Mouse (Mus musculus) forebrain, embryonic 14.5 days (tissue): Measurements from ENCODE around the gene Rptor. TPM values are rescaled to one million over a fixed set of nuclear protein-coding genes. Genes with fewer than 3 reads are reported as not detected.

Source experiments
- ATAC-seq: fragments of 200-750 bp; cut with Nextera tagmentation; 2 replicates; pipeline ENCODE4 v1.8.0; 2017; ENCODE audit warnings: mild to moderate bottlenecking, moderate library complexity
- DNase-seq: peaks from one replicate; pipeline ENCODE4 v3.0.0-alpha.2; 2015; ENCODE audit warnings: low spot score
- H3K27ac ChIP-seq: fragments of 300-500 bp; sonication (generic); 2 replicates; pipeline ENCODE4 v1.5.1; 2014; ENCODE audit warnings: low read depth, mild to moderate bottlenecking, control low read depth, low read length, moderate library complexity
- H3K27me3 ChIP-seq: fragments of 300-500 bp; sonication (generic); replicated peaks from 2 replicates; pipeline ENCODE4 v1.6.1; 2014; ENCODE audit warnings: low read length, control low read depth, mixed read lengths; ENCODE audit not compliant: control insufficient read depth, insufficient read depth
- H3K36me3 ChIP-seq: fragments of 300-500 bp; sonication (generic); 2 replicates; pipeline ENCODE4 v1.6.1; 2014; ENCODE audit warnings: low read length, control low read depth; ENCODE audit not compliant: control insufficient read depth, insufficient read depth
- H3K4me1 ChIP-seq: fragments of 300-500 bp; sonication (generic); 2 replicates; pipeline ENCODE4 v1.6.1; 2014; ENCODE audit warnings: antibody characterized with exemption, low read length, control low read depth; ENCODE audit not compliant: control insufficient read depth, insufficient read depth
- H3K4me2 ChIP-seq: fragments of 300-500 bp; sonication (generic); 2 replicates; pipeline ENCODE4 v1.6.1; 2014; ENCODE audit warnings: mild to moderate bottlenecking, control low read depth, low read length
- H3K4me3 ChIP-seq: fragments of 300-500 bp; sonication (generic); 2 replicates; pipeline ENCODE4 v1.5.1; 2014; ENCODE audit warnings: low read depth, low read length, control low read depth
- H3K9ac ChIP-seq: fragments of 300-500 bp; sonication (generic); 2 replicates; pipeline ENCODE4 v1.6.1; 2014; ENCODE audit warnings: mild to moderate bottlenecking, low read length, control low read depth, moderate library complexity
- H3K9me3 ChIP-seq: fragments of 300-500 bp; sonication (generic); replicated peaks from 2 replicates; pipeline ENCODE4 v1.6.1; 2016; ENCODE audit warnings: low read length, control low read depth, mixed read lengths; ENCODE audit not compliant: control insufficient read depth
- WGBS: fragments of 180-500 bp; shearing (Covaris S2); extraction: QIAGEN DNeasy Blood & Tissue Kit; methylation state at CpG from one replicate; pipeline ENCODE4 v1.1.7; 2014; 5-methylcytosine and 5-hydroxymethylcytosine counted together
- polyA plus RNA-seq: library from polyadenylated mRNA; unstranded; fragments of >200 nt; fragmentation: Nextera tagmentation; extraction: Ambion mirVana; gene quantifications from 2 replicates; pipeline ENCODE4 v1.2.1, GENCODE M21; 2014

Gene Rptor
- polyA plus RNA-seq, 1 experiment from 2014 or later, result 7.0 TPM

DNA sequence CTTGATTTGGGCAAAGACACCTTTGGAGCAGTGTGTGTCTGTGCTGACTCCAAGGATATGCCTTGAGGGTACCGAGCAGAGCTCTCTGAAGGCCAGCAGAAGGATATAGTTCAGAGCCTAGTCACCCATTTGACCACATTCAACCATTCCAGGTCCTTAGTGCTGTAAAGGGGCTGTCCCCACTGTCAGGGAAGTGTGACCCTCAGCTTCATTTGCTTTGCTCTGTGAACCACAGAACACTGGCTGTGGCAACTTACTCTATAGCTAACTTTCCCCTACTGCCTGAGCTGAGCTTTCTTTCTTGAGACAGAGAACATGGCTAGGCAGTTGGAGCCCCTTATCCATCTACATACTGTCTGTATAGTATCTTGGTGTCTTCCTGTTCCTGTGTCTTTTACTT, 175.2 kb downstream of the Rptor start:
- no peaks in the 10 kb centered on the region for H3K27me3 ChIP-seq
- no peak overlapping the region for H3K4me2 ChIP-seq
- H3K9ac ChIP-seq, result no peak overlapping the region
- ATAC-seq (no peak), DNase-seq (no peak)
- peaks cover 9% of the 10 kb centered on the region; the same call in 1 of the 2 replicates for H3K9me3 ChIP-seq
- H3K27ac ChIP-seq, result no peak overlapping the region
- no peak overlapping the region for H3K4me3 ChIP-seq
- 83% methylated on average over 1 of the region's 1 CpGs for WGBS
- no peaks in the 10 kb centered on the region for H3K4me1 ChIP-seq
- H3K36me3 ChIP-seq, result no peaks in the 10 kb centered on the region

DNA sequence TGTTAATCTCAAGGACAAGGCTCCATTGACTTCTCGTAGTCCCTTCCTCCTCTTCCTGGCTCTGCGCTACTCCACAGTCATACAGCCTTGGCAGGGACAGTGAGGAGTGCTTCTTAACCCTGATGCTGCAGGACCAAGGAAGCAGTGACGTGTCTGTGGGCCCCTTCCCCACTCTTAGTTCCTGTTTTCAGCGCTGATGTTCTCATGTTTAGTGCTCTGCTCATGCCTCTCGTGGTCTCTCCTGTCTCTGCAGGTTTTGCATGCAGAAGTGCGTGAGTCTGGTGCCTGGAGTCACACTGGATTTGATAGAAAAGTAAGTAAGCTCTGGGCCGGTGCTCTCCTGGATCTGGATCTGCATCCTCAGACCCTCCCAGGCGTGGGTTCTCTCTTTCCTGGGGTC, 177.6 kb downstream of the Rptor start:
- 0 out of 2 replicates have a peak, but pooled peaks cover 3% of the 10 kb centered on the region for H3K4me1 ChIP-seq
- ATAC-seq (no peak), DNase-seq (no peak)
- no peak overlapping the region for H3K4me3 ChIP-seq
- H3K9me3 ChIP-seq, result peaks cover 9% of the 10 kb centered on the region; the same call in 1 of the 2 replicates
- H3K27me3 ChIP-seq, result no peaks in the 10 kb centered on the region
- 91% methylated on average over 8 of the region's 8 CpGs for WGBS
- H3K4me2 ChIP-seq, result no peak overlapping the region
- H3K9ac ChIP-seq, result no peak overlapping the region; the same call in 1 of the 2 replicates
- H3K27ac ChIP-seq, result no peak overlapping the region
- H3K36me3 ChIP-seq, result no peaks in the 10 kb centered on the region

DNA sequence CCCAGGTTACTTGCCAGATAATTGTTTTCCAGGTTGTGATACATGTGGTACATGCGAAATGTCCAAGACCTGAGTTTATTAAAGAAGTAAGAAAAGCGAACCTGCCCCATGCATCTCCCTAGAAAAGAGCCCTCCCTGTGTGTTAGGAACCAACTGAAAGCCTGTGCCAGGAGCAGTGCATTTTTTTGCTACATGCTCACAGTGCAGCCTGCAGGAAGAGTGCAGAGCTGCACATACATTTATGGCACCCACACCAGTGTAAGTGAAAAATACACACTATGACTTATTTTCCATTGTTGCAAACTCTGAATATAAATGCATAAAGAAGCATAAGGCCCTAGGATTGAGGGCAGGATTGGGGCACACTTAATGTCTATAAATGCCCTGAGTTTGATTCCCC, 178.5 kb downstream of the Rptor start:
- H3K27me3 ChIP-seq, result no peaks in the 10 kb centered on the region
- DNase-seq (no peak), ATAC-seq (no peak)
- H3K9me3 ChIP-seq, result 0 out of 2 replicates have a peak, but pooled peaks cover under 1% of the 10 kb centered on the region
- H3K27ac ChIP-seq, result no peak overlapping the region
- 0 out of 2 replicates have a peak, but pooled peaks cover 3% of the 10 kb centered on the region for H3K4me1 ChIP-seq
- WGBS, result 94% methylated on average over 2 of the region's 2 CpGs
- H3K4me3 ChIP-seq, result no peak overlapping the region
- H3K36me3 ChIP-seq, result no peaks in the 10 kb centered on the region
- no peak overlapping the region for H3K9ac ChIP-seq
- H3K4me2 ChIP-seq, result no peak overlapping the region

DNA sequence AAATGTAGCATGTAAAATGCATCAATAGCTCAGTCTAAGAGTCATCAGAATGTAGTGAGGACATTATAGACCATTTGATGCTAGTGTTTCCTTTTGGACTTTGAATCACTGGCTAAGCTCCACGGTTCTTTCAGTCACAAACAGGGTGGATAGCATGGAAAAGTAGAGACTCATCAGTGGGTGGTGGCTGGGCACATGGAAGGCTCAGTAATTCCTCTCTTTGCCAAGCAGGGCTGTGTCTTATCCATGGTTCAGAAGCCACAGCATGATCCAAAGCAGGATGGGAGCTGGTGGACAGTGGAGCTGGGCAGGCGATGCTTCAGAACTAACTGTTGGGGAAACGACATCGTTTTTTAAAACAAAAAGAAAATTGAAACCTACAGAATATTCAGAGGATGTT, 179.0 kb downstream of the Rptor start:
- Histone ChIP-seq H3K4me3 (no peak overlapping the region), H3K9ac (no peak overlapping the region)
- no peak for ATAC-seq

DNA sequence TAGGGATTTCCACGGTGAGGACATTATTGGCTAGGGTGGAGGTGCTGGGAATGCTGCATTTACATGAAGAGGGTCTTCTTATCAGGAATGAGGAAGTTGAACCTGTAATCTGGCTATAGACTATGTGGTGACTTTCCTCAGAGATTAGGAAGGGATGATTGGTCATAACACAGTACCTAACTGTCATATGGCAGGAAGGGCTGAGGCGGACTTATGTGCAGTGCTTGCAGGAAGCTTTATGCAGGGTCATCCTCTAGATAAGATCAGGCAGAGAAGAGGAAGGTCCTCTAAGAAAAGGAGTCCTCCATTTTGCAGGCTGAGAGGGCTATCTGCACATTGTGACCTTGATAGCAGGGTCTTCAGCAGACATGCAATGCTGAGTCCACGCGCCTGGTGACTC, 180.9 kb downstream of the Rptor start:
- DNase-seq (no peak), ATAC-seq (no peak)
- peaks cover 8% of the 10 kb centered on the region; the same call in 1 of the 2 replicates for H3K4me1 ChIP-seq
- H3K27me3 ChIP-seq, result no peaks in the 10 kb centered on the region
- no peaks in the 10 kb centered on the region for H3K9me3 ChIP-seq
- no peak overlapping the region for H3K4me3 ChIP-seq
- H3K9ac ChIP-seq, result no peak overlapping the region
- 95% methylated on average over 4 of the region's 4 CpGs for WGBS
- H3K36me3 ChIP-seq, result no peaks in the 10 kb centered on the region
- no peak overlapping the region for H3K4me2 ChIP-seq
- H3K27ac ChIP-seq, result no peak overlapping the region

More for the DNA sequence above, 179.0 kb downstream of the Rptor start:
- no peaks in the 10 kb centered on the region for H3K36me3 ChIP-seq
- H3K27ac ChIP-seq, result no peak overlapping the region
- no peak for DNase-seq
- no peaks in the 10 kb centered on the region for H3K9me3 ChIP-seq
- WGBS, result 93% methylated on average over 4 of the region's 4 CpGs
- no peaks in the 10 kb centered on the region for H3K27me3 ChIP-seq
- no peak overlapping the region for H3K4me2 ChIP-seq
- 0 out of 2 replicates have a peak, but pooled peaks cover 3% of the 10 kb centered on the region for H3K4me1 ChIP-seq

DNA sequence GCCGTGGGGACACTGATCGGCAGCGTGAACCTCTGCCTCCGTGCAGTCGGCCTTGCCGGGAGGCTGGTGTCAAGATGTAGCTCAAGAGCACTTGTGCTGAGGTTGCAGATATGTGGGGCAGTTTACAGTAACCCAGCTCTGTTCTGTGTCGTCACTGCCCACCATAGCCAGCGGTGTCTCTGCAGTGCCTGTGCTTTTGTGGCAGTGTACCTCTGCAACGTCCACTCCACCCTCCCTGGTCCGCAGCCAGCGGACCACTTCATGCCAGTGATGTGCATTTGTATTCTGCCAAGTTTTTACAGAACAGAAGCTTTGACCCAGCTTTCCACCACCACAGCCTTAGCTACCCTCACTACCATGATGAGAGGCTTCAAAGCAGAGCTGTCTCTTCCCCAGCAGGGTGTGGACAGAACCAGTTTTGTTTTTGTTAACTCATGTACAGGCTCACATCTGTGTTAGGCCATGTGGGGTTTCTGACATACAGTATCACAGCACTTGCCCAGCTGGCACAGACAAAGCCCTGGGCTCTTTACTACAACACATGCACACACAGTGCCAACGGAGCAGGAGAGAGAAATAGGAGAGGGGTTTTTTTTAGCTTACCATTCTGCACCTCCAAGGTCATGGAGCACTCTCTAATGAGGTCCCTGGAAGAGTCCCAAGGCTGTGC, 182.1 kb downstream of the Rptor start:
- WGBS, result 81% methylated on average over 12 of the region's 12 CpGs
- Histone ChIP-seq H3K27ac (no peak overlapping the region), H3K4me3 (no peak overlapping the region), H3K27me3 (no peaks in the 10 kb centered on the region), H3K9ac (no peak overlapping the region), H3K4me2 (no peak overlapping the region), H3K36me3 (no peaks in the 10 kb centered on the region), H3K9me3 (no peaks in the 10 kb centered on the region), H3K4me1 (peaks cover 15% of the 10 kb centered on the region)
- ATAC-seq (no peak), DNase-seq (peak; percentile 33)

DNA sequence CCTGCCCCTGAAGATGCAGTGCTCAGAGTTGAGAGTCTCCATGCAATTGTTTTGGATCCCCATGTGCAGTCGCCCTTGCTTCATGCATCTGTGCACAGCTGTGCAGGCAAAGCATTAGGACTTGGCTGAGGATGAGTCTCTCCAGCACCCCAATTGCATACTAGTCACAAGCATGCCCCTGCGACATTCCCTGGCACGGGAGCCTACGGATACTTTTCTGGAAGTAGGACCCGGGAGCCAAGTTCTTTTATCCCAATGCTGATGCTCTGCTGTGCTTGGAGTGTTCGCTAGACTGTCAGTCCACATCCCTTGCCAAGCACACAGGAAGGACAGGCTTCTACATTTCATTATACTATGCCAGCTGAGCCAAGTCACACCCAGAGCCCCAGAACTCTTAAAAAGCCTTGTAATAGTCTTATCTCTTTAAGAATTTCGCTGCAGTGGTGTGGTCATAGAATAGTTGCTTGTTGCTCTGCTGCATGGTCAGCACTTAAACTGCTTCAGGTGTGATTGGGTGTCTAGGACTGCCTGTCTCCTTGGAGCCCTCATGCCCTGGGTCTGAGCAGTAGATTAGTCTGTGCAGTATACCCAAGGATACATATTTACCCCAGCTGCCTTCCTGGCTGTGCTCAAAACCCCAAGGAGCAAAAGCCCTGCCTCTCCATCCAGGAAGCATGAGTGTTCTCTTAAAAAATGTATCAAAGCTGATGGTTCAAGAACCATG, 183.1 kb downstream of the Rptor start:
- H3K36me3 ChIP-seq, result no peaks in the 10 kb centered on the region
- no peak overlapping the region for H3K4me3 ChIP-seq
- no peaks in the 10 kb centered on the region for H3K27me3 ChIP-seq
- no peak overlapping the region for H3K27ac ChIP-seq
- DNase-seq (no peak), ATAC-seq (no peak)
- no peak overlapping the region for H3K4me2 ChIP-seq
- 85% methylated on average over 7 of the region's 7 CpGs for WGBS
- no peaks in the 10 kb centered on the region for H3K9me3 ChIP-seq
- peaks cover 15% of the 10 kb centered on the region for H3K4me1 ChIP-seq
- no peak overlapping the region for H3K9ac ChIP-seq

DNA sequence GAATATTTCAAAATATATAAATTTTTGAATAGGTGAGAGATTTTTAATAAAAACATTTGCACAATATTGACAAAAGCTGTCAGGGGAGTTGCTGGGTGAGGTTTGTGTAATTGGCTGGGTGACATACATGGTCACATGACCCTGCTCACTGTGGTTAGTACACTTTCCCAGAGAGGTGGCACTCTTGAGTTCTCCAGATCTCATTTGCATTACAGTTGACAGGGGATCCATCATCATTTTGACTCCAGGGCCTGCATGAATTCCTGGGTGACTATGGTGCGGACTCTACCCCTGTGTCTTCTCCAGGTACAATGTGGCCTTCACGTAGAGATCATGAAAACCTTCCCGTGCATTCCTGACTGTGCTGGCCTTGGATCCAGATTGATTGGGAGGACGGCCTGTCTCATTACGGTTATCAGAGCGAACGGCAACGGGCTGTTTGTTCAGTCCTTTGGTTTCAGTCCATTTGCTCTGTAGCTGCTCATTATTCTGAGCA, 183.7 kb downstream of the Rptor start:
- WGBS, result 74% methylated on average over 8 of the region's 8 CpGs
- DNase-seq (no peak), ATAC-seq (no peak)
- Histone ChIP-seq H3K4me2 (no peak overlapping the region), H3K36me3 (no peaks in the 10 kb centered on the region), H3K27ac (no peak overlapping the region), H3K9ac (no peak overlapping the region), H3K9me3 (no peaks in the 10 kb centered on the region), H3K4me3 (no peak overlapping the region), H3K4me1 (peaks cover 15% of the 10 kb centered on the region), H3K27me3 (no peaks in the 10 kb centered on the region)

DNA sequence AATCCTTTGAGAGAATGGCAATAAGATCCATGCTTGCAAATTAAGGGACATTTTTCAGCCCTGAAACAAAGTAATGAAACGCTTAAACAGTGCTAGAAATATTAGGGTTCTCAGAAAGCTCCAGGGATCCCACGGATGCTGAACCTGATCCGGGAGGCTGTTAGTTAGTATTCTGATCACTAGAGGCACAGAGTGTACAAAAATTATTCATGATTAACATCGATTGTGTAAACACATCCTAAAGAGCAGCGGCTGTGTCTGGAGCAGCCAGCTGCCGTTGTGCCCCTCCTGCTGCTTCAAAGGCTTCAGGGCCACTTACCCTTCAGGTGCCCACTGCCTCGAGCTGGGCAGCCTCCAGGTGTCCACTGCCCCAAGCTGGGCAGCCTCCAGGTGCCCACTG, 185.8 kb downstream of the Rptor start:
- H3K36me3 ChIP-seq, result no peaks in the 10 kb centered on the region
- H3K9ac ChIP-seq, result peak overlapping the region; percentile 17; the same call in 1 of the 2 replicates
- H3K27ac ChIP-seq, result peak overlapping the region; percentile 62; the same call in 1 of the 2 replicates
- peaks cover 15% of the 10 kb centered on the region for H3K4me1 ChIP-seq
- no peaks in the 10 kb centered on the region for H3K9me3 ChIP-seq
- peak; percentile 63 for ATAC-seq
- H3K4me3 ChIP-seq, result no peak overlapping the region
- H3K4me2 ChIP-seq, result no peak overlapping the region
- no peaks in the 10 kb centered on the region for H3K27me3 ChIP-seq
- DNase-seq, result peak; percentile 44
- 55% methylated on average over 7 of the region's 7 CpGs for WGBS
